Mouse (Mus musculus) liver, postnatal 0 days (tissue): ENCODE measurements around the gene Abcf1.

ENCODE experiments used
- CTCF ChIP-seq: sonication (generic); IDR thresholded peaks from 2 replicates; pipeline ENCODE4 v1.5.1; 2016; ENCODE audit warnings: antibody characterized with exemption, low read depth
- EP300 ChIP-seq: IDR thresholded peaks from 2 replicates; pipeline ENCODE4 v1.6.1; 2016; ENCODE audit warnings: antibody characterized with exemption, low read depth, mild to moderate bottlenecking

GRCm38 (mm10) chr17:35993675-35994074, 24.1 kb upstream of the Abcf1 start:
- TF ChIP-seq CTCF, result peak; percentile 100
- no peak for TF ChIP-seq EP300
